Mouse (Mus musculus) lung, embryonic 15.5 days (tissue): ENCODE measurements around the gene Gcnt3. TPM values are rescaled to one million over a fixed set of nuclear protein-coding genes. Genes with fewer than 3 reads are reported as not detected.
A peak's percentile ranks its signal among the peaks of the same experiment; 100 is the strongest.

Source experiments
- ATAC-seq: fragments of 200-750 bp; cut with Nextera tagmentation; 2 replicates; pipeline ENCODE4 v1.8.0; 2017; ENCODE audit warnings: moderate number of reproducible peaks, borderline replicate concordance; ENCODE audit not compliant: low FRiP score, low TSS enrichment; ENCODE audit errors: extremely low read depth
- H3K27ac ChIP-seq: fragments of 300-500 bp; sonication (generic); 2 replicates; pipeline ENCODE4 v1.5.1; 2015; ENCODE audit warnings: moderate library complexity, mild to moderate bottlenecking, inconsistent platforms
- H3K27me3 ChIP-seq: fragments of 300-500 bp; sonication (generic); 2 replicates; pipeline ENCODE4 v1.6.1; 2015; ENCODE audit warnings: inconsistent platforms
- H3K36me3 ChIP-seq: fragments of 300-500 bp; sonication (generic); 2 replicates; pipeline ENCODE4 v1.6.1; 2015; ENCODE audit warnings: inconsistent platforms
- H3K4me1 ChIP-seq: fragments of 300-500 bp; sonication (generic); 2 replicates; pipeline ENCODE4 v1.6.1; 2015; ENCODE audit warnings: inconsistent platforms
- H3K4me2 ChIP-seq: fragments of 300-500 bp; sonication (generic); 2 replicates; pipeline ENCODE4 v1.6.1; 2015; ENCODE audit warnings: inconsistent platforms, mild to moderate bottlenecking, moderate library complexity
- H3K4me3 ChIP-seq: fragments of 300-500 bp; sonication (generic); 2 replicates; pipeline ENCODE4 v1.5.1; 2015; ENCODE audit warnings: mild to moderate bottlenecking, inconsistent platforms
- H3K9ac ChIP-seq: fragments of 300-500 bp; sonication (generic); 2 replicates; pipeline ENCODE4 v1.6.1; 2015; ENCODE audit warnings: inconsistent platforms
- H3K9me3 ChIP-seq: fragments of 300-500 bp; sonication (generic); 2 replicates; pipeline ENCODE4 v1.6.1; 2016; ENCODE audit warnings: inconsistent platforms
- WGBS: fragments of 180-500 bp; shearing (Covaris S2); methylation state at CpG from one replicate; pipeline ENCODE4 v1.1.7; 2015; 5-methylcytosine and 5-hydroxymethylcytosine counted together
- polyA plus RNA-seq: library from polyadenylated mRNA; unstranded; fragments of >200 nt; fragmentation: Nextera tagmentation; extraction: Ambion mirVana; gene quantifications from 2 replicates; pipeline ENCODE4 v1.2.1, GENCODE M21; 2015

Gene Gcnt3
- polyA plus RNA-seq, 1 experiment from 2014 or later: 0.10 TPM

GRCm38 (mm10) chr9:69992841-69993277 lies 45.0 kb downstream of the Gcnt3 start:
- peaks cover 35% of the 10 kb centered on the region for H3K4me1 ChIP-seq
- H3K4me3 ChIP-seq: no peak overlapping the region
- no peak overlapping the region for H3K9ac ChIP-seq
- H3K27me3 ChIP-seq: no peaks in the 10 kb centered on the region
- peaks cover 28% of the 10 kb centered on the region for H3K36me3 ChIP-seq
- WGBS: 56% methylated on average over 5 of the region's 5 CpGs
- no peak overlapping the region; the same call in 1 of the 2 replicates for H3K4me2 ChIP-seq
- no peak for ATAC-seq
- H3K9me3 ChIP-seq: no peaks in the 10 kb centered on the region
- peak overlapping the region; percentile 44; the same call in 1 of the 2 replicates for H3K27ac ChIP-seq

- H3K4me1 ChIP-seq: peaks cover 35% of the 10 kb centered on the region
- ATAC-seq: no peak
- 10% methylated on average over 5 of the region's 5 CpGs for WGBS
- peak overlapping the region; percentile 57 for H3K4me2 ChIP-seq
- peak overlapping the region; percentile 97 for H3K9ac ChIP-seq
- no peak overlapping the region for H3K27ac ChIP-seq
- no peaks in the 10 kb centered on the region for H3K27me3 ChIP-seq
- H3K4me3 ChIP-seq: peak overlapping the region; percentile 88
- H3K36me3 ChIP-seq: peaks cover 9% of the 10 kb centered on the region; the same call in 1 of the 2 replicates
- H3K9me3 ChIP-seq: no peaks in the 10 kb centered on the region
These were observed 47.5 kb downstream of the Gcnt3 start for GRCm38 (mm10) chr9:69990346-69990745.

GRCm38 (mm10) chr9:69989303-69990121 lies 48.4 kb downstream of the Gcnt3 start, which contains the start of gene Bnip2:
Gene Bnip2 (plus strand): TSS chr9:69989466.
- Histone ChIP-seq H3K4me1 (peaks cover 35% of the 10 kb centered on the region), H3K36me3 (0 out of 2 replicates have a peak, but pooled peaks cover under 1% of the 10 kb centered on the region), H3K27ac (peak within 1 kb of the TSS; percentile 96), H3K9ac (peak within 1 kb of the TSS; percentile 97), H3K4me2 (peak within 1 kb of the TSS; percentile 57), H3K4me3 (peak within 1 kb of the TSS; percentile 88), H3K9me3 (no peaks in the 10 kb centered on the region), H3K27me3 (no peaks in the 10 kb centered on the region)
- peak; percentile 93 for ATAC-seq
- WGBS: 0% methylated on average over 60 of the region's 76 CpGs

- no peak for ATAC-seq
- peak overlapping the region; percentile 96 for H3K27ac ChIP-seq
- 33% methylated on average over 16 of the region's 16 CpGs for WGBS
- peaks cover 35% of the 10 kb centered on the region for H3K4me1 ChIP-seq
- H3K9ac ChIP-seq: peak overlapping the region; percentile 38; the same call in 1 of the 2 replicates
- H3K4me3 ChIP-seq: peak overlapping the region; percentile 88
- peak overlapping the region; percentile 57 for H3K4me2 ChIP-seq
- no peaks in the 10 kb centered on the region for H3K27me3 ChIP-seq
- no peaks in the 10 kb centered on the region for H3K36me3 ChIP-seq
- H3K9me3 ChIP-seq: no peaks in the 10 kb centered on the region
These were observed 49.1 kb downstream of the Gcnt3 start for GRCm38 (mm10) chr9:69988706-69989302.

GRCm38 (mm10) chr9:69987579-69987978 lies 50.3 kb downstream of the Gcnt3 start:
- no peak overlapping the region for H3K4me3 ChIP-seq
- H3K4me2 ChIP-seq: no peak overlapping the region
- H3K4me1 ChIP-seq: peaks cover 28% of the 10 kb centered on the region
- H3K9me3 ChIP-seq: no peaks in the 10 kb centered on the region
- no peak for ATAC-seq
- 0% methylated on average over 3 of the region's 3 CpGs for WGBS
- H3K9ac ChIP-seq: no peak overlapping the region
- no peak overlapping the region for H3K27ac ChIP-seq
- no peaks in the 10 kb centered on the region for H3K36me3 ChIP-seq
- H3K27me3 ChIP-seq: no peaks in the 10 kb centered on the region

GRCm38 (mm10) chr9:69986571-69986970 lies 51.3 kb downstream of the Gcnt3 start:
- Histone ChIP-seq H3K4me3 (no peak overlapping the region), H3K9me3 (no peaks in the 10 kb centered on the region), H3K4me1 (peaks cover 19% of the 10 kb centered on the region), H3K27ac (no peak overlapping the region), H3K27me3 (no peaks in the 10 kb centered on the region), H3K9ac (no peak overlapping the region), H3K36me3 (no peaks in the 10 kb centered on the region), H3K4me2 (no peak overlapping the region)
- no peak for ATAC-seq
- WGBS: 75% methylated on average over 5 of the region's 5 CpGs

- H3K27me3 ChIP-seq: no peaks in the 10 kb centered on the region
- H3K4me2 ChIP-seq: no peak overlapping the region
- 71% methylated on average over 10 of the region's 10 CpGs for WGBS
- no peaks in the 10 kb centered on the region for H3K9me3 ChIP-seq
- H3K36me3 ChIP-seq: no peaks in the 10 kb centered on the region
- H3K4me1 ChIP-seq: peaks cover 14% of the 10 kb centered on the region
- no peak overlapping the region for H3K9ac ChIP-seq
- no peak overlapping the region for H3K27ac ChIP-seq
- no peak for ATAC-seq
- no peak overlapping the region for H3K4me3 ChIP-seq
These were observed 51.8 kb downstream of the Gcnt3 start for GRCm38 (mm10) chr9:69986063-69986462.

GRCm38 (mm10) chr9:69985526-69985925 lies 52.4 kb downstream of the Gcnt3 start:
- no peak for ATAC-seq
- H3K9ac ChIP-seq: no peak overlapping the region
- 72% methylated on average over 1 of the region's 1 CpGs for WGBS
- H3K36me3 ChIP-seq: no peaks in the 10 kb centered on the region
- H3K27me3 ChIP-seq: no peaks in the 10 kb centered on the region
- peaks cover 8% of the 10 kb centered on the region for H3K4me1 ChIP-seq
- H3K9me3 ChIP-seq: no peaks in the 10 kb centered on the region
- H3K4me2 ChIP-seq: no peak overlapping the region
- H3K4me3 ChIP-seq: no peak overlapping the region
- H3K27ac ChIP-seq: no peak overlapping the region

Other genes starting within 250 kb of the Gcnt3 start
- 121 and 122 TPM in 2 replicates for gene Bnip2, start 48.6 kb downstream of the Gcnt3 start, polyA plus RNA-seq
- 196 and 201 TPM in 2 replicates for gene Gtf2a2, start 25.5 kb downstream of the Gcnt3 start, polyA plus RNA-seq
- gene Fam81a, start 104.5 kb upstream of the Gcnt3 start, polyA plus RNA-seq: 5.7 and 5.9 TPM in 2 replicates
- 36.3 and 40.3 TPM in 2 replicates for gene Myo1e, start 169.3 kb upstream of the Gcnt3 start, polyA plus RNA-seq